Mouse (Mus musculus) kidney, adult 8-10 months (tissue): ENCODE measurements at regions not wholly inside any gene's neighbourhood (a gene's known extent, or its start where the extent isn't known, plus 50 kb on each side); places are given as distances from the start of the nearest gene placed in this dataset.

Source experiments
- DNase-seq, 2 experiments: peaks; one replicate each; pipeline ENCODE4 v3.0.0; 2022

DNA sequence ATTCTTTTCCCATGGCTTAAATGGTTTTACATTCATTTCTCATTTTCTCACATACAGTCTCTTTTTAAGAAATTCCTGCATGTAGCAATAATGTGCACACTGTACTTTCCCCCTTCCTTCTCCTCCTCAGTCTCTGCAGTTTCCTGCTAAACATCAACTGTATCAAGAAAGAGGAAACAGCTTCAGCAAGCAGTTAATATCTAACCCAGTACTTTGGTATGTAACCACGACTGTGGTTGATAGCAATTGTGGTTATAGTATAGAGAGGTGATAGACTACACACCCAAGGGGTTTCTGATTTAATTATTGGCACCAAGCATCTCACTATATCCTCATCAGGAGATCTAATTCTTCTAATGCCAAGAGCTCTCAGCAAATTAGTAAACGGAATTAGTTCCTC is 52.8 kb upstream of the Eci2 start:
- peak in 1 of 2 experiments; percentile 51 for DNase-seq

DNA sequence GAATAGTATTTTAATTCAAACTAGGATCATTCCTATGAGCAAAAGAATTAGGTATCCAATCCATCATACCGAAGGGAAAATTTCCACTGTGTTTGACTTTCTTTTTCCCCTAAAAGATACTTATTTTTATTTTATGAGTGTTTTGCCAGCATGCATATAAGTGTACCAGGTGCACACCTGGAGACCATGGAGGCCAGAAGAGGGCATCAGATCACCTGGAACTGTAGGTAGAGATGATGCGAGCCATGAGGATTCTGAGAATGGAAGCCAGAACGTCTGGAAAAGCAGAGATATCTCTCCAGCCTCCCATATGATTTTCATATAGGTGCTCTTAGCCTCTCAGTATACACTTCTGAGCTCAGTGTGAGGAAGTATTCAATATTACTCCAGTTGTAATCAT is 58.5 kb upstream of the Eci2 start:
- DNase-seq = no peak

DNA sequence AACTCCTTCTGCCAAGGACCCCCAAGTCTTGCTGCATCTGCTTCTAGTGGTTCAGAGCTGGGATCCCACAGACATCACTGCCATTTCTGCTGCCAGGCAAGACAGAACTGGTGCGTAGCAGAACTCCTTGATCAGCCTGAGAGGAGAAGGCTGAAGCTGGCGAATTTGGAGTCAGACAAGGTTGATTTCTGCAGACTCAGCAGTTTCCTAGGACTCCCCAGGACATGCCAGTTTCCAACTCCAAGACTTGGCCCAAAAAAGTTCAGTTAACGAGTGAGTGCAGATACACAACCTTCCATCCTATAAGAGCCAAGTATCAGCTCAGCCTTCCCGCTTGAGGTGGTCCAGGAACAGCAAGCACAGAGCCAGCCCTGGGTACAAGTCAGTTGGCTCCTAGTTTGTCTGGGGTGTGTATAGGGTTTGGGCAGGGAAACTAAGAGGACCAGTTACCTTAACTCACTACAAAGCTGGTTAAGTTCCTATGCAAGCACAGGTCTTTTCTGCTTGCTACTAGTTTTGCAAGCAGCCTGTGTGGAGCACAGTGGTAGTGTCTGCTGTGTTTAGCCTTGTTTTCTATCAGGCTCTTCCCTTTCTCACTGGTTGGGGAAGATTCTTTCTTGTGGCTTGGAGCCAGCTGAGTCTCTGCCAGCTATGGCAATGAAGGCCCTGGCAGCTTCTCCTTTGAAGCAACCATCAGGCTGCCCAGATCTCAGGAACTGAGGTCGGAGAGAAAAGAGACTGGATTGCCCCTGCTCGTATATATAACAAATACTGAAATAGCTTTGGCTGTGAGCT is 60.5 kb upstream of the Eci2 start:
- peak; percentile 45 to 73 for DNase-seq

DNA sequence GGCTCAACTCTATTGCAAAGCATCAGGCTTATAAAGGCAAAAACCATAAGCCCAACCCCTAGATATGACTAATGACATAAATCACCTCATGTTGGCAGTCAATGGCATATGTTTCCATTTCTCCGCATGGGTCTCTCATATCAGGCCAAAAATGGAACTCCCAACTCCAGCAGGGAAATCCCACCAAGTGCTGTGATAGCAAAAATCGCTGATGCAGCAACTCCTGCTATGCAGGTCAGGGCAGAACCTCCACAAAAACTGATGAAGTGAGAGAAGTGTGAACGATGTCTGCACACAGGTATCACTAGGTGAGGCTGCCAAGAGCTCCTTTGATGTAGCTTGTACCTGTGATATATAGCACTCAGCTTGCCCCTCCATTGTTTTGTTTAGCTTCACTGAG is 64.3 kb upstream of the Eci2 start:
- no peak for DNase-seq

DNA sequence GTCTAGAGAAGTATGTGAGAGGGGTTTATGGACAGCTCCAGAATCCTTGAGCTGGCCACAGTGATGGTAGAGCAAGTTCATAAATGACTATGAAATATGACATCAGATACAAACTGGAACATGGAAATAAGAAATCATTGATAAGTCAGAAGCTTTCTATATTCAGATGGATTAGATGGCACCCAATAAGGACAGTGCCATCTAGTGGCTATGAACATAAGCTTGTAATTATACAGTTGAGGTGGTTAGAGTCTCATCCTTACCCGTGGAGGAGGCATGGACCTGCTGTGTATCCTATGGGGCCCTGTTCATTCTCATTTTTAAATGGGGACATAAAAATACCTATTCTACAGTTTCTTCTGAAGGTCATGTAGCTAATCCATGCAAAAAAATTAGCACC is 92.9 kb upstream of the Eci2 start:
- peak in 1 of 2 experiments; percentile 31 for DNase-seq

DNA sequence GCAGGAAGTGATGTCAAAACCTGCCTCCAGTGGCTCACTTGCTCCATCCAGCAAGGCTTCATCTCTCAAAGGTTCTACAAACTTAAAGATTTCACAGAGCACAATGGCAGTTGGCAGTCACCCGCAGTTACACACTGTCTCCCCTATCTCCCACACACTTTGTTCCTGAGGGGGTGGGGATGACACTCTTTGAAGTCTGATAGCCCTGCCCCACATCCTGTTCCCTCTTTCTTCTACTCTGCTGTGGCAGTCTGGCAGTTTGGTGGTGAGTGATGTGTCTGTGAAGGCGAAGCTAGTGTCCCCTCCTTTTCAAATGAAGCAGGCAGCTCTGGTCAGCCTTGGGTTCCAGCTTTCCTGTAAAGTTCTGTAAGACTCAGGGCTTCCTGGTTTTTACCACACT is 102.6 kb upstream of the Eci2 start:
- DNase-seq = no peak

DNA sequence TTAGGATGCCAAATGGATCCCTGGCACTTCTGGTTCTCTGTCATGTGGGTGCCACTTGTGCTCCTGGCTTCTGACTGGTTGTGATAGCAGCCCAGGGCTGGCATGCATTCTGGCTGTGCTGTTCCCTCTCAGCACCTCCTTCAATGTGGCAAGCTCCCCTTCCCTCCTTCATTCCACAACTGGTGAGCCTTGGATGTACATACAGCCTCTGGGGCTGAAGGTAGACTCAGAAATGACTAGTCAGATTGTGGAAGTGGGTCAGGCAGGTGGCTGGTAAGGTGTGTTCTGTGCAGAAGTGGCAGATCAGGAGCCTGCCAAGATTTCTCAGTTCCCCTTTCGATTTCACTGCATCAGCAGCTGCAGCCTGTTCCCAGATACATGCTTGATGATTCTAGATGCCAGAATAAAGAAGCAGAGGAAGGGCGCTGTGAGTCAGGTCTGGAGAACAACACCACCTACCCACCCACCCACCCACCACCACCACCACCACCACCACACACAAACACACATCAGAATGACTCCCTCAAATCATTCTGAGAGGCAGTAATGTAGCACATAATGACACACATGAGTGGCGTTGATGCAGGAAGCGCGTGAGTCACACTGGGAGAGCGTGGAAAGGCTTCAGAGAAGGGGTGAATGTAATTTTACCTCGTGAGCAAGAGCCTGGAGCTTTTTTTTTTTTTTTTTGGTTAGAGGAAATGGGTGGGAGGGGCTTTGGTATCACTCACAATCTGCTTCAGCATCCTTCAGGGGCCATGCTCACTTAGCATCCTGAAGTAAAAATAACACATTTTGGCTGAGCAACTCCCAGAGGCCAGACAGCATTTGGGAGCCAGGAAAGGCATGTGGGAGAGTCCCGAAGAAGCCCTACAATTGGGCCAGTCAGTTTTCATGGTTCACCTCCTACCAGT is 104.6 kb upstream of the Eci2 start:
- DNase-seq = no peak

DNA sequence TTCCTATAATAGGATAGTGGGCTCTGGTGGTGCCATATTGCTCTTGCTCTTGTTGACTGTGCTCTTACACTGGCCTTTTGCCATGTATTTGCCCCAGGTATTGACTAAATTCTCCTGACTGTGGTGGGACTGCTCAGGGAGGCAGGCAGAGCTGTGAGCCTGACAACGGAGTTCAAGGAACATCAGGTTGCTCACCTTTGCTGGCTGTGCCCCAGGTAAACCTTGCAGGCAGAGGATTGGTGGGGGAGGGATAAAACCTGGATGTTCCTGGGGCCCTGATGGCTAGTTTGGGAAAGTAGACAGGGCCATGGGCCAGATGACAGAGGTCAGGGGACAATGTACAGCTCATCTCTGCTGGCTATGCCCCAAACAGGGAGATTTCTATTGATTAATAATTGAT is 124.7 kb upstream of the Eci2 start:
- DNase-seq = no peak

DNA sequence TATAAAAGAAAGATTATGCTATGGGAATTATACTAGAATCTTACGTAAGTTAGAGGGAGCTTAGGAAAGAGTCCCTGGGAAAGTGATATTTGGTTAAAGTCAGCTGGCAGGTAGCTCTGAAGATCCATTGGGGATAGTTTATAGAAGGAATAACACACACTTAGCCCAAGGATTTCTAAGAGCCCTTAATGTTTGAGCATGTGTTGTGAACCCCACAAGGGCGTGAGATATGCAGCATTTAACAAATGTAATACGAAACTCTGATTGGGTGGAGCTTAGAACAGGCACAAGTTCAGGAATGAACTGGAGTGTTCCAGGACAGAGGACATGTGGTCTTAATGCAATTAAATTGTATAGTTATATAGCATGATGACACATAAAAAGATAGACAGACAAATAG is 132.6 kb upstream of the Eci2 start:
- DNase-seq = no peak

DNA sequence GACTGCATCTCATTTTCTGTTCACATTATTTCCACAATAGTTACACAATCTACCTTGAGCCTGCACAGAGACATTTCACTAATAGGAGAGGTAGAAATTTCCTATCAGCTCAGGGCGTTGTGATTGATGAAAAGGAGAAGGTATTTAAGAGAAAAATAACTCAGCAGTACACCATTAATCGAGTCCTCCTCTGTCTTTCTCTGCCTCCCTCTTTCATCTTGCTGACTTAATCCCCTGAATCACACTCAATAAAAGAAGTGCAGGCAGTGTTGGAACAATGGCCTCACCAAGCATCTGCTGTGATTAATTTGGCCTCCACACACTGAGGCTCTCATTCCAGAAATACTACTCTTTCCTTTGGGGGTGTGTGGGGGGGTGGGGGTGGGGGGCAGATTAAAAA is 133.9 kb upstream of the Eci2 start:
- DNase-seq = no peak

DNA sequence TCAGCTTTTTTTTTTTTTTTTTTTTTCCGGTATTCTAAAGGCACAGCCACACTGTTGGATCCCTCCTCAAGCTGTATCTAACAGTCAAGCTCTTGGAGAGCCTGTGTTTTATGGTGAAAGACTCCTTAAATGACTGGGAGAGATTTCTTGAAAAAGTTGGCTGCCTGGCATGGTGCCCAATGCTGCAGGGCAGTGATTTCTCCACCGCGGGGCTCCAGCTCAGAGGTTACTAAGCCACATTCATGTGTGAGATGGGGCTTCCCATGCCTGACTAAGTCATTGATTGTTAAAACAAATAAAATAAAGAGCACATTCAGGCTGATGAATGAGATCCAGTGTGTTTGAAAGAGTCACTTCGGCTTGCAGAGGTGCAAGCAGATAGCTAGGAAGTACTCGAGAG is 139.2 kb upstream of the Eci2 start:
- no peak for DNase-seq

DNA sequence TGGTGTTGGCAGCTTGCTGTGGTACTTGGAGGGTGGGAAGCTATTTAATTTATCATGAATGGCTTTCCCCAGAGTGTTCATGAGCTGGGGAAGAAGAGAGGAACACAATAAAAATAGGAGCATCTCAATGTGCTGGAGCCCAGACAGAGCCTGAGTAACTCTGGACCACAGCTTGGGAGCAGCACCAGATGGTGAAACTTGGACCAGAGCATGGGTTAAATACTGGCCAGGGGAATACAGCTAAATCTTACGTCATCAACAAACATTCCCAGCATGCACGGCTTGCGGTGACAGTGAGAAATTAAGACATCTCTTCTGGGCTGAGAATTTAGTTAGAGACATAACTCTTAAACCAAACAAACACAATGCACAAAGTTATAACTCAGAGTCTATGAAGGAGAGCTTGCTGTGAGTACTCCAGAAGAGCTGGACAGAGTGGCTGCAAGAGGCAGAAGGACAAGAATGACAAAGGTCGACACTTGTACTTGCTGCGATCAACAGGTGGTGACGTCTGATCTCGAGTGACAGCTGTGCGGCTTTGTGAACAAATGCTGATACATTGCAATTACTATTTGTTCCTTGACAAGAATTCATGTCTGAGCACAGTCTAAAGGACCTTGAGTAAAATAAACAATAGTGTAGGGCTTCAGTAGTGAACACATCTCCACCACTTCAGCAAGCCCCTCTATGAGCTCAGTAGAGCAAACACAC is 140.1 kb upstream of the Eci2 start:
- DNase-seq = no peak

DNA sequence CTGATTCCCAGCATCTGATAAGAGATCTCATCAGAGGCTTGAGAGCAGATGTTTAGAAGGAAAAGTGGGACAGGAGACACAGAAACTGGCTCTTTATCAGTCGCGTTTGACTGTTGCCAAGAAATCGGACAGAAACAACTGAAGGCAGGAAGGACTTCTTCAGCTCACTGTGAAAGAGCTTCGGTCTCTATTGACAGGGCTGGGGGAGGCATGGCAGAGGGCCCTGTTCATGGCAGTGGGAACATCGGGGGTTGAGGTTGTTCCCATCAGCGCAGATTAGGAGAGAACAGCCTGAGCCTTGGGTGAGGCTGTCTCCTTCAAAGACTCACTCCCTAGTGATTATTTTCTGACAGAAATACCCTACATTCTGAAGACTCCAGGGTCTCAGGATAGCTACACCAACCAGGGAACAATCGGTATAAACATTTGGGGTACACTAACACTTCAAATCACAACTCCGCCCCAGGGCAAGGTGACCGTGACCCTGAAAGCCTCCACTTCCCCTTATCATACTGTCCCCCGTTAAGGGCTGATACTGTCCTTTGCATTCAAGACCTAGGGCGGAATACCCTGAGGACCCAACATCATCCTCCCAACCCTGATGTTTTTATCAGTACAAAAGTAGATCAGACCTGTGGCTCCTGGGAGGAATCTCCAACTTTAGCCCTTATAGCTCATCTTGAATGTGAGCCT is 144.8 kb upstream of the Eci2 start:
- no peak for DNase-seq

DNA sequence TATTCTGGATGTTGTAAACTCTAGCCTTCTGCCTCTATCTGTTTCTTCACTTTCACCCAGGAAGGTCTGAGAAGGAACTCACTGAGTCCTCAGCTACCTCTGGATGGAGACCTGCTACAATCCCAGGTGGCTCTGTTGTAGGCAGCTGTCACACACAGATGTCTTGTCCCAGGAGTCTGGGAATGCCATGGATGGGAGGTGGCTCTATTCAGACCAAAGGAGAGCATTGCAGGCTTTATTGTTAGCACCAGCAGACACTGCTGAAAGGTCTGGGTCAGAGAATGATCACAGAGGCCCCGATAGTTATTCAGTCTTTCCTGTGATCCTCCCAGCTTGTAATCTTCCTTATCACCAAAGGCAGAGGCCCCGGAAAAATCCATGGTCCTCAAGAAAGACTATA is 146.6 kb upstream of the Eci2 start:
- no peak for DNase-seq

DNA sequence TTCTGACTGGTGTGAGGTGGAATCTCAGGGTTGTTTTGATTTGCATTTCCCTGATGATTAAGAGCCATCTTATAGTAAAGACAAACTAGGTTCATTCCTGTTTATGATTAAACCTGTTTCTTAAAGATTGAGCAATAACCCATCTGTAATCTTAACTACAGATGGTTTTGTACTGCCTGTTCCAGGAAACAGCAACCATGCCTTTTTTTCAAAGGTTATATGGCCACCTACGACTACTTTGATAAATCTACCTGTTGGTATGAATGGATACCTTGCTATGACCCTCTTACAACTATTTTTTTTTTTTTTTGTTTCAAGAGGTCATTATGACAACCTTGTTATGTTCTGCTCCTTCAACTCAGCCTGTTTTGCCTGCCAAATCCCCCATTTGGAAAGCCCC is 148.7 kb upstream of the Eci2 start:
- DNase-seq = no peak

DNA sequence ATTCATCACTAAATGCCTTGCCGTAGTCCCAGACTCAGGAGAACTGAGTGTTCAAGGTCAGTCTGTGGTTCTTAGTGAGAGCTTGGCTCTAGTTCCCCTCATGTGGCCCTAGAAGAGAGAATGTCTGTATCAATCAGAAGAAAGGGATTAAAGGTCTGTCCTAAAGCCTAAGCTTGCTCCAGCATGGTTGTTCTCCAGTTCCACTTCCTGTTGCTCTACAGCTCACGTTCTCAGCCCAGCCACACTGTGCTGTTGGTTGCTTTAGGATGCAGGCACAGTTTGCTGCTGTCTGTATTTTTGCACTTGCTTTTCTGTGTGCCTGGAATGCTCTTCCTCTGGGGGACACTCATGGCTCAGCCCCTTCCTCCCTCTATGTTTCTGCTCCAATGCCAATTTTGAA is 150.4 kb upstream of the Eci2 start:
- DNase-seq = no peak

DNA sequence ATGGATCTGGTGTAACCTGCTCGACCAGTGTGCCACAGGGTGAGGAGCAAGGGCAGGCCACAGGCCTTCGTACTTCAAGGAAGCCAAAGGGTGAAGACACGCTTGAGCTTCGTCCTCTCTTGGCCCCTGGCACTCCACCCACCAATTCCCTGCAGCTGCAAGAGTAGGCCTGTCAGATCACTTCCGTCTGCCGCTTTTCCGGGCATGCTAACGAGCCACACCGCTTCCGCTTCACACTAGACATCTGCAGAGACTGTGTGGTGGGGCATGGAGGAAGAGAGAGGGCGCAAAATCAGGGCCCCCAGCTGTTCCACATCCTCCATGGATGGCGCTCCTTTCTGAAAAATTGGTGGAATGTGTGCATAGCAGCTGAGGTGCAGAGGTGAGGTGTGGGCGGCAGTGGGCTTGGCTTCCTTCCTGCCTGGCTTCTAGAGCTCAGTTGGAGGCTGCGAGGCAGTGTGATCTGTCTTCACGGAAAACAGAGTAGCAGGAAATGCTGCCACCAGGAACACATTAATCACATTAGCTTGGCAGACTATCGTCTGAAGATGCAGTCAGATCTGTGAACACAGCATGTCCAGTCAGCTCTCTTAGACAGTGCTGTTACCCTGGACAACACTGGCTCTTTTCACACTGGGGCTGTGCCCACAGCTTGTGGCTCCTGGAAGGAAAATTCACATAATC is 162.3 kb upstream of the Eci2 start:
- peak; percentile 50 to 58 for DNase-seq

DNA sequence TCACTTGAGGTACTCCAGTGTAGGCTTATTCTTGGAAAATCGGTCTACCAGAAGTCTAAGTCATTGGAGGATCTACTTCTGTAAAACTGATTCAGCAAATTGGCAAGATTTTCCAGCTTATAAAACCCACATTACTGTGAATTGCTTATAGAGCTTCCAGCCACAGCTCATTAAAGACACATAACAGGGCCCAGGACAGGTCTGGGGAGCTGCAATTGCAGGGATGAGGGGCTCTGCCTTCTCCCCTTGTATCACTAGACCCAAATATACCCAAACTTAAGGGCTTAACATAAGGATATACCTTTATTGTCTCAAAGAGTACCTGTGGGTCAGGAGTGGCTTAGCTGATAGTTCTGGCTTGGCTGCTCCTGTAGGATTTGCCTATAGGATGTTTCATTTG is 175.2 kb upstream of the Eci2 start:
- no peak for DNase-seq

DNA sequence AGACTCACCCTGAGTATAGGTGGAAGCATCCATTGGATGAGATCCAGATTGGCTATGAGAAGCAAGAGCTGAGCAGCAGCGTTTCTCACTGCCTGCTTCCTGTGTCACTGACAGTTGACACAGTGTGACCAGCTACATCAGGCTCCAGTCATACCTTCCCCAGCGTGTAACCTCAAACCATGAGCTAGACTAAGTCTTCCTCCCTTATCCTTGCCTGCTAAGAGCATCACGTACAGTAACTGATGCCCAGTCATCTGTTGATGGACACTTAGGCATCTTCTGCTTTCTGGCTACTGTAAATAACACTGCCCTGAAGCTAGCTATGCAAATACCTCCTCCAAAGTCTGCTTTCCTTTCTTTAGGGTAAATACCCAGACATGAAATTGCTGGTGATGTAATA is 181.4 kb upstream of the Eci2 start:
- no peak for DNase-seq

DNA sequence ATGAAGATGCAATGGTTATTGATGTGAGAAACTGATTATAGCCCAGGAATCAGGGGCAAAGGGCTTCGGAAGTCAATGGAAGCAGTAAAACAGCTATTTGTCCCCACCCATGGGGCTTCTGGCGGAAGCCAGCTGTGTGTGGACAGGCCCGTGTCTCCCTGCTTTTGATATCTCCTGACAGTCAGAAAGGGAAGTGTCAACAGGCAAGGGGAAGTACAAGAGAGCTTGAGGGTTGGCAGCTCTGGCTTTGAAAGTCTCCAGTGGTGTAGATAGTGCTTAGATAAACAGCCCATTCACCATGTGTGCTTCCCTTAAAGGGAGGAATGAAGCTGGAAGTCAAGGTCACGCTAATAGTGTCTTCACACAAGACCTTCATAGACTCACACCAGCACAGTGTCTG is 182.7 kb upstream of the Eci2 start:
- DNase-seq = no peak

DNA sequence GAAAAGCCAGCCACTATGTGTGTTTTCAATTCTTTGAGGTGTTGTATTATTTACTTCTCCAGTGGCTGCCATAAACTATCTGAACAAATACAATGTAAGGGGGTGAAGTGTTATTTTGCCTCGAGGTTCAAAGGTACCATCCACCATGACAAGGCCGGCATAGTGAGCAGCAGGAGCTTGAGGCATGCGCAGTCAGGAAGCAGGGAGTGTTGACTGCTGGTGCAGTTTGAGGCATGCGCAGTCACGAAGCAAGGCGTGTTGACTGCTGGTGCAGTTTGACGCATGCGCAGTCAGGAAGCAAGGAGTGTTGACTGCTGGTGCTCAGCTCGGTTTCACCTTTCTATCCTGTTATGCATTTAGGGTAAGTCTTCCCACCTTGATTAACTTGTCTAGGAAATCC is 184.9 kb upstream of the Eci2 start:
- no peak for DNase-seq

DNA sequence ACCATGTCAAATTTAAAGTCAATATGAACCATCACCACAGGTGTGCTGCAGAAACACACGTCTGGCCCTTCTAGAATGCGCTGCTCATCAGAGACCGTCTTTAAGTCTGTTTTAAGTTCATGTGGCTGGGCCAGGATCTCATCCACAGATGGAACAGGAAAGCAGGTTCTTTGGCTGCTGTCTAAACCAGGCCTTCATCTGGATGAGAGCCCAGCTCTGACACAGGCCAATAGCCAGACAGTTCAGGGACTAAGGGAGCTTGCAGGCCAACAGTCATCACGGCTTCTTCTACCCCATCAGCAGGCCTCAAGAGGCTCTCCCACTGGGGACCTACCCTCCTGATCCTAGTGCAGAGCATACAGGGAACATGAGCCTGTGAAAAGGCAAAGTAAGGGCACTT is 185.4 kb upstream of the Eci2 start:
- DNase-seq = no peak
